Mouse (Mus musculus): ENCODE results near the gene Gm21293. TPM values are rescaled to one million over a fixed set of nuclear protein-coding genes. Genes with fewer than 3 reads are reported as not detected.
"Not testable (repeated sequence)": the region's sequence is repeated elsewhere in the genome, so short reads cannot be mapped to it uniquely, and the experiment has no call there.

The Gm21293 gene
- total RNA-seq, 1 experiment, result 48.7 TPM

GRCm38 (mm10) chr10:104185233-104185632 lies 42.4 kb downstream of the Gm21293 start, which contains the start of gene Gm20765:
Gene Gm20765 (plus strand): TSS chr10:104185533.
- H3K4me1 ChIP-seq (ENCODE audit: control insufficient read depth in 2 of 2, insufficient read depth in 2 of 2, low read length in 2 of 2, poor library complexity in 1 of 2); H3K4me3 ChIP-seq (ENCODE audit: insufficient read depth in 1 of 2, low read depth in 1 of 2, low read length in 2 of 2, poor library complexity in 1 of 2, severe bottlenecking in 1 of 2); in situ Hi-C loops (cut with MboI; ENCODE audit: low sequenced_read_pairs in 2 of 2, unreplicated experiment in 2 of 2); DNase-seq (ENCODE audit: low read depth, low spot score); H3K9ac ChIP-seq (ENCODE audit: insufficient read depth, low read depth, low read length, poor library complexity, severe bottlenecking); H3K27ac ChIP-seq (ENCODE audit: insufficient read depth, low read depth, low read length, poor library complexity, severe bottlenecking); H3K9me3 ChIP-seq (ENCODE audit: control insufficient read depth, insufficient read depth, low read depth, low read length); H3K36me3 ChIP-seq (ENCODE audit: control insufficient read depth, insufficient read depth, low read length, poor library complexity, severe bottlenecking): not testable (repeated sequence)

DNA sequence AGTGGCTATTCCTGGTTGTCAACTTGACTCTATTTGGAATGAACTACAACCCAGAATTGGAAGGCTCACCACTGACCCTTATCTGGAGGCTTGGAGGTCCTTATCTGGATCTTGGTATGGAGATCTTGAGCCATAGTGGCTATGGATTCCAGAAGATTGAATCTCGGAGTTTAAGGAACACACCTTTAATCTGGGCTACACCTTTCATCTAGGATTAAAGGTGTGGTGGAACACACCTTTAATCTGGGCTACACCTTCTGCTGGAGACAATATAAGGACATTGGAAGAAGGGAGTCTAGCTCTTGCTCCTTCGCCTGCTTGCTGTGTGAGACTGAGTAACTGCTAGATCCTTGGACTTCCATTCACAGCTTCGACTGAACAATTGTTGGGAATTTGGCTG lies 51.0 kb downstream of the Gm21293 start, which contains the start of gene Gm4340:
Gene Gm4340 (plus strand): TSS at position 301 of the 400 bp plus-strand sequence.
- H3K36me3 ChIP-seq (ENCODE audit: control insufficient read depth, insufficient read depth, low read length, poor library complexity, severe bottlenecking); H3K9me3 ChIP-seq (ENCODE audit: control insufficient read depth, insufficient read depth, low read depth, low read length); in situ Hi-C loops (cut with MboI; ENCODE audit: low sequenced_read_pairs in 2 of 2, unreplicated experiment in 2 of 2); H3K27ac ChIP-seq (ENCODE audit: insufficient read depth, low read depth, low read length, poor library complexity, severe bottlenecking); DNase-seq (ENCODE audit: low read depth, low spot score); H3K4me1 ChIP-seq (ENCODE audit: control insufficient read depth in 2 of 2, insufficient read depth in 2 of 2, low read length in 2 of 2, poor library complexity in 1 of 2); H3K4me3 ChIP-seq (ENCODE audit: insufficient read depth in 1 of 2, low read depth in 1 of 2, low read length in 2 of 2, poor library complexity in 1 of 2, severe bottlenecking in 1 of 2); H3K9ac ChIP-seq (ENCODE audit: insufficient read depth, low read depth, low read length, poor library complexity, severe bottlenecking): not testable (repeated sequence)

Other genes with a start within 250 kb of the Gm21293 start
- not detected in 2 replicates for gene Gm6763, start 8.5 kb downstream of the Gm21293 start, total RNA-seq (2012; rRNA removed)
- gene Gm8764, start 17.0 kb downstream of the Gm21293 start, total RNA-seq (2012; rRNA removed), result not detected in 2 replicates
- 32.9 and 43.6 TPM in 2 replicates for gene Gm21304, start 25.5 kb downstream of the Gm21293 start, total RNA-seq (2012; rRNA removed)
- 73.4 and 106 TPM in 2 replicates for gene Gm21312, start 34.0 kb downstream of the Gm21293 start, total RNA-seq (2012; rRNA removed)
- gene Gm20765, start 42.5 kb downstream of the Gm21293 start, total RNA-seq (2012; rRNA removed), result 73.4 and 106 TPM in 2 replicates
- gene Gm4340, start 51.1 kb downstream of the Gm21293 start, total RNA-seq (2012; rRNA removed), result 202 and 294 TPM in 2 replicates

Data from ES-E14 (cell line).